Mouse (Mus musculus) ES-Bruce4 (cell line): ENCODE results near the gene Lhfpl2. TPM values are rescaled to one million over a fixed set of nuclear protein-coding genes. Genes with fewer than 3 reads are reported as not detected.

Experiments
- H3K27ac ChIP-seq: 2 replicates; pipeline ENCODE4 v1.5.1; 2012; ENCODE audit warnings: low read length, inconsistent platforms; ENCODE audit not compliant: insufficient read depth
- H3K27me3 ChIP-seq: 2 replicates; pipeline ENCODE4 v1.6.1; 2012; ENCODE audit warnings: mild to moderate bottlenecking, low read length, inconsistent platforms; ENCODE audit not compliant: control insufficient read depth, poor library complexity, insufficient read depth, severe bottlenecking
- H3K36me3 ChIP-seq: 2 replicates; pipeline ENCODE4 v1.6.1; 2012; ENCODE audit warnings: inconsistent platforms, mild to moderate bottlenecking, low read length, moderate library complexity; ENCODE audit not compliant: control insufficient read depth, poor library complexity, insufficient read depth, severe bottlenecking
- H3K4me1 ChIP-seq: one replicate; pipeline ENCODE4 v1.8.1; 2011; ENCODE audit warnings: low read length; ENCODE audit not compliant: control insufficient read depth, insufficient read depth
- H3K4me3 ChIP-seq: 2 replicates; pipeline ENCODE4 v1.5.1; 2011; ENCODE audit warnings: low read depth, mild to moderate bottlenecking, low read length
- H3K9ac ChIP-seq: 2 replicates; pipeline ENCODE4 v1.6.1; 2012; ENCODE audit warnings: low read depth, mild to moderate bottlenecking, inconsistent platforms; ENCODE audit not compliant: poor library complexity, severe bottlenecking
- H3K9me3 ChIP-seq: replicated peaks from 2 replicates; pipeline ENCODE4 v1.6.1; 2012; ENCODE audit warnings: mild to moderate bottlenecking, low read length, inconsistent platforms; ENCODE audit not compliant: control insufficient read depth, poor library complexity, insufficient read depth, severe bottlenecking
- CTCF ChIP-seq: IDR thresholded peaks from one replicate; pipeline ENCODE4 v1.8.1; 2011; ENCODE audit warnings: low read depth, low read length
- EP300 ChIP-seq: IDR thresholded peaks from 2 replicates; pipeline ENCODE4 v1.6.1; 2011; ENCODE audit warnings: low read depth, low read length; ENCODE audit not compliant: insufficient read depth
- POLR2A ChIP-seq: IDR thresholded peaks from one replicate; pipeline ENCODE4 v1.8.1; 2011; ENCODE audit warnings: low read length; ENCODE audit not compliant: insufficient read depth
- polyA plus RNA-seq: library from polyadenylated mRNA; stranded (reverse); fragments of >200 nt; gene quantifications from 2 replicates; pipeline ENCODE4 v1.2.4, GENCODE M21; 2011; ENCODE audit warnings: low read depth; ENCODE audit not compliant: missing spikeins, insufficient read depth, insufficient read length

Lhfpl2 gene
- polyA plus RNA-seq, 1 experiment, result 12.5 TPM

DNA sequence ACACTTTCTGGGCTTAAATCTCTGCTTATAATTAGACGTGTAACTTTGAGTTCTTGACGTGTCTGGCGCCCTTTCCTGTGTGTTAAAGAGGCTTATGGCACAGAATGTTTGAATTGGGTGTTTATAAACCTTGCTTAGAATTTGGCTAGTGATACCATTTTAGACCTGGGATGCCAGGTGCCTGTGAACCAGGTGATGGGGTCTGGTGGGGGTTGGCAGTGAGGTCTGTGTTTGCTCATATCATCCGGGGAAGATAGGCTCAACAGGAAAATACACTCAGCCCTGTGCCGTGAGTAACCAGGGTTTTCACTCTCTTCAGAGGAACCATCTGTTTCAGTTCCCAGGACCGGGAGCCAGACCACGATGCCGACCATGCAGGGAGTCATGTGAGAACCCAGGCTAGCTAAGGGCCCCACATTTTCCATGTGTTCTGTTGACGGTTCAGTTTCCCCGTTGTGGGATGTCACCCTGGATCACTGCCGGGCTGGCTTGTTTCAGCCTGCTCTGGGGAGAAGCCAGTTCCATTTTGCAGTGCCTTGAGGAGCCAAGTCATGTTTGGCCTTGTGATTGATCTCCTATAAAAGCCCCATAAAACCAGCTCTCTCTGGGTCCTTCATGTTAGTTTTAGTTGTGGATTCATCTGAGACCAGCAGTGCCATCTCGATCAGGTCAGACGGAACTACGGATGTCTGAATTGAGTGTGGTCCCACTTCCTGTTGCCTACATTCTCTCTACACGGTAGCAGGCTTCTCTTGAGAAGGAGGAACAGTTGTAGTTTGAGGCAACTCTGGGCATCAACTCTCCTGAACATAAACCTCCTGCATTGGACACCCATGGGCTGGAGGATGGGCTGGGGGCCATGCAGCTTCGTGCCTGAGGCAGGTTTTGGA lies 65.4 kb downstream of the Lhfpl2 start:
- no peaks in the 10 kb centered on the region for H3K9me3 ChIP-seq
- TF ChIP-seq CTCF, result no peak
- no peak for TF ChIP-seq EP300
- TF ChIP-seq POLR2A, result no peak
- no peak overlapping the region for H3K27ac ChIP-seq
- no peak overlapping the region for H3K9ac ChIP-seq
- peaks cover 2% of the 10 kb centered on the region for H3K4me1 ChIP-seq
- H3K27me3 ChIP-seq, result no peaks in the 10 kb centered on the region
- no peaks in the 10 kb centered on the region for H3K36me3 ChIP-seq
- H3K4me3 ChIP-seq, result no peak overlapping the region

DNA sequence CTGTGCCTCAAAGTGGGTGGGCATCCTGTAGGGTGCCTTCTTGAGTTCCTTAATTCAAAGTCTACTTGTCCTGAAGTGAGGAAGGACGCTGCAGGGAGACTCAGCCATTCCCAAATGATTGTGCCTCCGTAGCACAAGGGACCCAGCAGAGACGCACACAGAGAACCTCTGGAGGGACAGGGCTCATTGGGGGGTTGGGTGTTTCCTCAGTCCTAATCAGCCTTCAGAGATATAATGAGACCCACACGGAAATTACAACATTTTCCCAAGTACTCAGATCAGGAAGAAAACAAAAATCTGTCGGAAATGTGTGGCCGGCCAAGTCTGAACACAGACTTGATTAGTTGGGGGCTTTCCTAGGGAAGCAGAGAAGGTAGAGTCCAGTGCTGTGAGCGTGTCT lies 72.8 kb downstream of the Lhfpl2 start:
- no peaks in the 10 kb centered on the region for H3K36me3 ChIP-seq
- H3K9me3 ChIP-seq, result no peaks in the 10 kb centered on the region
- no peaks in the 10 kb centered on the region for H3K4me1 ChIP-seq
- H3K27ac ChIP-seq, result no peak overlapping the region
- no peaks in the 10 kb centered on the region for H3K27me3 ChIP-seq
- no peak overlapping the region for H3K9ac ChIP-seq
- no peak overlapping the region for H3K4me3 ChIP-seq
- no peak for TF ChIP-seq CTCF

DNA sequence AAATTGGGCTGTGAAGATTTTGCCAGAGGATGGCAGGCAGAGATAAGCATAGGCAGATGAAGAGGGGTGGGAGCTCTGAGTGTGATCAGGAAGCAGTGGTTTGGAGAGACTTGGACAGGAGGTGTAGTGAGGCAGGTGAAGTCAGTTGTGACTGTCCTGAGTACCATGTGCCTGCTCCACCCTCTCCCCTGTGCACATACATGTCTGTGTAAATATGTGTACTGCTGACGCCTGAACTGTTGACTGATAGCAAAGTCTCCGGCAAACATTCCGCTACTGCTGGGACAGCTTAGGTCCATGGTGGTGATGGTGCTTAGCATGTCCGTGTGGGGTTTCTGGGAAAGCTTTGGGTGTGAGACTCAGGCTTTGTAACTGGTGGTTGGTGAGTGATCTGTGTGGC lies 73.5 kb downstream of the Lhfpl2 start:
- no peak overlapping the region for H3K27ac ChIP-seq
- H3K4me3 ChIP-seq, result no peak overlapping the region
- no peaks in the 10 kb centered on the region for H3K4me1 ChIP-seq
- TF ChIP-seq CTCF, result no peak
- no peak for TF ChIP-seq EP300
- TF ChIP-seq POLR2A, result no peak
- no peaks in the 10 kb centered on the region for H3K9me3 ChIP-seq
- no peaks in the 10 kb centered on the region for H3K36me3 ChIP-seq
- H3K9ac ChIP-seq, result no peak overlapping the region
- H3K27me3 ChIP-seq, result no peaks in the 10 kb centered on the region

DNA sequence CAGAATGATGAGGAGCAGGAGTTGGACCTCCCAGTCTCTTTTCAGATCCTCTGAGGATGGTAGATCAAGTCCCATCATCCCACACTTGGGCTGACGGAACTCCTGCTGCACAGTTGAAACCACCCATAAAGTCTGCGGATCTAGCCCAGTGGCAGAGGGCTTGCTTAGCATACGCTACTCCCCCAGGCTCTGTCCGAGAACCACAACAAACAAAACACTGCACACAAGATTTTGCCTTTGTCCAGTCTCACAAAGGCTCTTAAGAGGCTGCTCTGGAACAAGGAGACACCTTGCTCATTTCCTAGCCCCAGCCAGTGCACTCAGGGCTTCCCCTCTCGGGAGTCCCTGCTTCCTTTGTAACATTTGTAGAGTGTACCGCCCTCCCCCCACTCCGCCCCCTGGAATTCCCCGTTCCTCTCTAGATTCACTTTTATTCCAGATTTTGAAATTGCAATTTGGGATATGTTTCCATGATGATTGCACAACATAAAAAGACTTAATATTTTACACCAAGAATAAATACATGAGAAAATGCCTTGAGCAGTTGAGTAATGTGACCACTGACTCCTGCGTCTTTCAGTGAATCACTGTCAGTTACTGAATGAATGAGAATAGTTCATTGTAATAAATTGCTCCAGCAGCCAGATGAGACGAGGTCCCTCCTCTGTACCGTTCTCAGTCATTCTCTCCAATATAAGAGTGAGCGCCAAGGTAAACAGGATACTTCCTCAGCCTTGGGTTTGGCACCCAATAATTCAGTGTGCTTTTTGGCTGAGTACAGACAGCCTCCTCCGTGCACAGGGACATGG lies 74.8 kb downstream of the Lhfpl2 start:
- Histone ChIP-seq H3K4me1 (no peaks in the 10 kb centered on the region), H3K4me3 (no peak overlapping the region), H3K9ac (no peak overlapping the region), H3K27ac (no peak overlapping the region), H3K36me3 (no peaks in the 10 kb centered on the region), H3K27me3 (no peaks in the 10 kb centered on the region), H3K9me3 (no peaks in the 10 kb centered on the region)
- TF ChIP-seq EP300 (peak; percentile 57; the same call in 1 of the 2 replicates), CTCF (no peak)

DNA sequence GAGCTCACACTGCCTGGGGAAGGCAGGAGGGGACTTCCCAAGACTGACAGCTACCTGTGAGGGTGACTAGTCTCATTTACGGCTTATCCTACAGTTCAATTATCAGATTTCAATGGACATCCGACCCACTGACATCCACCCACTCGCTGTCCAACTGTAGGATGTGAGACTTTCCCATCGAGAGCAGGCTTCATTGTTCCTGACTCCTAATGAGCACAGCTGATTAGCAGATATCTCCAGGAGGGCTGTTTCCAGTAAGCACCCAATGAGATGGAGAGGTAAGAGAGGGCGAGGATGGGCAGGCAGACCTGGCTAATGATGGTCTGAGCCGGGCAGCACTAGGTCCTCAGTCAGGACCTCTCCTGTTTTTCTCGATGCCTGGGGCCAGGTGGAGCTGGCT lies 77.0 kb downstream of the Lhfpl2 start:
- Histone ChIP-seq H3K27me3 (no peaks in the 10 kb centered on the region), H3K4me1 (no peaks in the 10 kb centered on the region), H3K27ac (no peak overlapping the region), H3K9me3 (no peaks in the 10 kb centered on the region), H3K4me3 (no peak overlapping the region), H3K9ac (no peak overlapping the region), H3K36me3 (no peaks in the 10 kb centered on the region)
- TF ChIP-seq POLR2A (no peak), EP300 (no peak), CTCF (no peak)

DNA sequence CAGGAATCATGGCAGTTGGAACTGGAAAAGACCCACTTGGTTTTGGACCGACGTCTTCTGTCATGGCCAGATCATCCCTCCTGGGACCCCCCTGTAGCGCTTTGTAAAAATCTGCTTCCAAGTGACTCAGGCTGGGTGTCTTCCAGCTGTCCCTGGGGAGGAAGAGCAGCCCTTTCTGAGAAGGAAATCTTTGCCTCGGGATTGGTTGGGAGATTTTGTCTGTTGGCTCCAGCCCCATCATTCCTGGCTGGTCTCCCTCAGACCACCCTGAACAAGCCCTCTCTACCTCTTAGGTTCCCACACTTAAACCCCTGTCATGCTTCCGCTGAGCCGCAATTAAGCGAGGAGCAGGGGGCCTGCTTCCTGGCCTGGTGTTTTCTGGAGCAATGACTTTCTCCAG lies 77.6 kb downstream of the Lhfpl2 start:
- Histone ChIP-seq H3K4me3 (no peak overlapping the region), H3K36me3 (no peaks in the 10 kb centered on the region), H3K4me1 (no peaks in the 10 kb centered on the region), H3K27ac (no peak overlapping the region), H3K9ac (no peak overlapping the region), H3K27me3 (no peaks in the 10 kb centered on the region), H3K9me3 (no peaks in the 10 kb centered on the region)
- no peak for TF ChIP-seq CTCF
- TF ChIP-seq EP300, result no peak
- no peak for TF ChIP-seq POLR2A
